Mouse (Mus musculus) adrenal gland, postnatal 10 days (tissue): ENCODE results near the gene Tjp3. TPM values are rescaled to one million over a fixed set of nuclear protein-coding genes. Genes with fewer than 3 reads are reported as not detected.
"Not testable (repeated sequence)": the region's sequence is repeated elsewhere in the genome, so short reads cannot be mapped to it uniquely, and the experiment has no call there.

ENCODE experiments used
- DNase-seq: peaks from one replicate; pipeline ENCODE4 v3.0.0; 2021; ENCODE audit warnings: mixed read lengths
- microRNA-seq: library from miRNA; unstranded; fragments of <30 nt; microRNA quantifications from one replicate; pipeline ENCODE4 v1.2.0, GENCODE M21; 2021
- total RNA-seq, 2 experiments: library from RNA; stranded (reverse); gene quantifications; 2 replicates each; pipeline ENCODE4 v1.2.3; 2021

Tjp3 gene
- total RNA-seq, 2 experiments from 2014 or later, result 1.9 to 3.0 TPM

GRCm38 (mm10) chr10:81233226-81233585 lies 58.2 kb downstream of the Tjp3 start:
- no peak for DNase-seq

GRCm38 (mm10) chr10:81232580-81233225 lies 58.7 kb downstream of the Tjp3 start, which contains the start of gene Zfr2:
TSS of gene Zfr2 (plus strand) at chr10:81233155.
- DNase-seq, result peak; percentile 94

- no peak for DNase-seq
Measured at GRCm38 (mm10) chr10:81231436-81231835, 59.9 kb downstream of the Tjp3 start.

- no peak for DNase-seq
Measured at GRCm38 (mm10) chr10:81230438-81231332, 60.7 kb downstream of the Tjp3 start, which contains the start of gene Atcay. TSS of gene Atcay (minus strand) at chr10:81230833.

- no peak for DNase-seq
Measured at GRCm38 (mm10) chr10:81229735-81230437, 61.5 kb downstream of the Tjp3 start.

- not testable (repeated sequence) for DNase-seq
Measured at GRCm38 (mm10) chr10:81223731-81224130, 67.7 kb downstream of the Tjp3 start.

Small RNA genes within 50 kb of the gene (microRNA-seq; reads per million reads assigned to microRNA genes)
- gene Mir3057, result 12.5 reads per million, percentile 22 among the genes with 10 or more reads in this experiment

Other genes with a start within 250 kb of the Tjp3 start
- gene Sgta, start 231.4 kb downstream of the Tjp3 start, total RNA-seq, result 100 to 1,000 TPM; 190 to 191 TPM
- 10 to 100 TPM; 31.8 to 42.4 TPM for gene Thop1, start 221.5 kb downstream of the Tjp3 start, total RNA-seq
- gene Creb3l3, start 192.7 kb downstream of the Tjp3 start, total RNA-seq, result 10 to 100 TPM; 18.1 to 42.6 TPM
- 100 to 1,000 TPM; 151 to 161 TPM for gene Map2k2, start 185.7 kb downstream of the Tjp3 start, total RNA-seq
- gene Zbtb7a, start 156.4 kb downstream of the Tjp3 start, total RNA-seq, result 10 to 100 TPM; 61.1 to 66.6 TPM
- 10 to 100 TPM; 25.8 to 26.5 TPM for gene Pias4, start 123.7 kb downstream of the Tjp3 start, total RNA-seq
- gene Eef2, start 115.0 kb downstream of the Tjp3 start, total RNA-seq, result 1,000 to 10,000 TPM; 1,466 to 1,521 TPM
- 10 to 100 TPM; 55.3 to 55.6 TPM for gene Dapk3, start 108.6 kb downstream of the Tjp3 start, total RNA-seq
- gene 4930442H23Rik, start 107.7 kb downstream of the Tjp3 start, total RNA-seq, result not detected
- gene Nmrk2, start 89.5 kb downstream of the Tjp3 start, total RNA-seq, result 1 to 10 TPM in 1 of 2 experiments, under 1 TPM in 1; 0.15 to 4.9 TPM
- gene Atcay, start 60.7 kb downstream of the Tjp3 start, total RNA-seq, result 1 to 10 TPM; 2.5 to 4.6 TPM
- gene Zfr2, start 58.4 kb downstream of the Tjp3 start, total RNA-seq, result 10 to 100 TPM in 1 of 2 experiments, 1 to 10 TPM in 1; 7.4 to 11.9 TPM
- gene Matk, start 38.6 kb downstream of the Tjp3 start, total RNA-seq, result 1 to 10 TPM; 1.8 to 2.1 TPM
- 100 to 1,000 TPM; 109 to 111 TPM for gene Mrpl54, start 24.6 kb downstream of the Tjp3 start, total RNA-seq
- gene Apba3, start 24.6 kb downstream of the Tjp3 start, total RNA-seq, result 10 to 100 TPM; 79.8 to 83.8 TPM
- 10 to 100 TPM; 39.2 to 48.9 TPM for gene Pip5k1c, start 1.4 kb upstream of the Tjp3 start, total RNA-seq
- 10 to 100 TPM; 29.4 to 35.4 TPM for gene Cactin, start 29.5 kb upstream of the Tjp3 start, total RNA-seq
- gene Tbxa2r, start 37.1 kb upstream of the Tjp3 start, total RNA-seq, result 10 to 100 TPM; 24.5 to 31.8 TPM
- 1 to 10 TPM; 3.6 to 4.0 TPM for gene Gipc3, start 51.7 kb upstream of the Tjp3 start, total RNA-seq
- gene Hmg20b, start 58.9 kb upstream of the Tjp3 start, total RNA-seq, result 10 to 100 TPM; 81.2 to 97.5 TPM
- 10 to 100 TPM; 17.8 to 22.8 TPM for gene Mfsd12, start 65.9 kb upstream of the Tjp3 start, total RNA-seq
- gene 4930404N11Rik, start 74.2 kb upstream of the Tjp3 start, total RNA-seq, result 1 to 10 TPM; 1.1 to 2.3 TPM
- 10 to 100 TPM; 42.1 to 51.7 TPM for gene Fzr1, start 86.9 kb upstream of the Tjp3 start, total RNA-seq
- gene Dohh, start 92.8 kb upstream of the Tjp3 start, total RNA-seq, result 10 to 100 TPM; 52.8 to 54.2 TPM
- 1 to 10 TPM; 1.1 to 1.6 TPM for gene Gm48551, start 92.9 kb upstream of the Tjp3 start, total RNA-seq
- gene Gm48552, start 97.4 kb upstream of the Tjp3 start, total RNA-seq, result 1 to 10 TPM in 1 of 2 experiments, under 1 TPM in 1; 0.45 to 1.9 TPM
- 1 to 10 TPM; 1.2 to 1.6 TPM for gene Smim24, start 101.5 kb upstream of the Tjp3 start, total RNA-seq
- gene Nfic, start 164.1 kb upstream of the Tjp3 start, total RNA-seq, result 100 to 1,000 TPM in 1 of 2 experiments, 10 to 100 TPM in 1; 99.9 to 129 TPM
- gene Celf5, start 191.1 kb upstream of the Tjp3 start, total RNA-seq, result 1 to 10 TPM in 1 of 2 experiments, under 1 TPM in 1; 0.84 to 2.2 TPM
- gene Ncln, start 204.8 kb upstream of the Tjp3 start, total RNA-seq, result 10 to 100 TPM; 90.9 to 93.8 TPM
- gene S1pr4, start 208.6 kb upstream of the Tjp3 start, total RNA-seq, result 1 to 10 TPM; 2.9 TPM
- gene Gna15, start 232.6 kb upstream of the Tjp3 start, total RNA-seq, result 1 to 10 TPM in 1 of 2 experiments, under 1 TPM in 1; 0.66 to 1.1 TPM